Mouse (Mus musculus) kidney, embryonic 16.5 days (tissue): ENCODE measurements around the gene Pcyt1b. TPM values are rescaled to one million over a fixed set of nuclear protein-coding genes. Genes with fewer than 3 reads are reported as not detected.

Source experiments
- ATAC-seq: fragments of 200-750 bp; cut with Nextera tagmentation; 2 replicates; pipeline ENCODE4 v1.8.0; 2017; ENCODE audit warnings: moderate TSS enrichment; ENCODE audit not compliant: low FRiP score, low TSS enrichment
- H3K27ac ChIP-seq: fragments of 300-500 bp; sonication (generic); 2 replicates; pipeline ENCODE4 v1.5.1; 2014; ENCODE audit warnings: low read length
- H3K27me3 ChIP-seq: fragments of 300-500 bp; sonication (generic); 2 replicates; pipeline ENCODE4 v1.6.1; 2014; ENCODE audit warnings: low read length, control low read depth, mixed read lengths; ENCODE audit not compliant: insufficient read depth
- H3K36me3 ChIP-seq: fragments of 300-500 bp; sonication (generic); 2 replicates; pipeline ENCODE4 v1.6.1; 2014; ENCODE audit warnings: low read length, control low read depth, mixed read lengths; ENCODE audit not compliant: insufficient read depth
- H3K4me1 ChIP-seq: fragments of 300-500 bp; sonication (generic); 2 replicates; pipeline ENCODE4 v1.6.1; 2014; ENCODE audit warnings: low read length, control low read depth, mixed read lengths; ENCODE audit not compliant: insufficient read depth
- H3K4me2 ChIP-seq: fragments of 300-500 bp; sonication (generic); replicated peaks from 2 replicates; pipeline ENCODE4 v1.6.1; 2014; ENCODE audit warnings: low read depth, low read length
- H3K4me3 ChIP-seq: fragments of 300-500 bp; sonication (generic); 2 replicates; pipeline ENCODE4 v1.5.1; 2014; ENCODE audit warnings: mild to moderate bottlenecking, low read length
- H3K9ac ChIP-seq: fragments of 300-500 bp; sonication (generic); replicated peaks from 2 replicates; pipeline ENCODE4 v1.6.1; 2014; ENCODE audit warnings: low read length
- H3K9me3 ChIP-seq: fragments of 300-500 bp; sonication (generic); 2 replicates; pipeline ENCODE4 v1.6.1; 2016; ENCODE audit warnings: low read length, control low read depth
- WGBS: fragments of 180-500 bp; shearing (Covaris S2); extraction: QIAGEN DNeasy Blood & Tissue Kit; methylation state at CpG from one replicate; pipeline ENCODE4 v1.1.7; 2014; 5-methylcytosine and 5-hydroxymethylcytosine counted together
- polyA plus RNA-seq: library from polyadenylated mRNA; unstranded; fragments of >200 nt; fragmentation: Nextera tagmentation; extraction: Ambion mirVana; gene quantifications from 2 replicates; pipeline ENCODE4 v1.2.1, GENCODE M21; 2015

Gene Pcyt1b
- polyA plus RNA-seq: 0.96 and 1.2 TPM in 2 replicates

GRCm38 (mm10) chrX:93654218-93655002, at the start of gene Pcyt1b:
TSS of gene Pcyt1b (plus strand) at chrX:93654863.
- Histone ChIP-seq H3K27ac (no peak within 1 kb of the TSS), H3K4me2 (no peak within 1 kb of the TSS), H3K4me3 (no peak within 1 kb of the TSS), H3K9ac (no peak within 1 kb of the TSS), H3K27me3 (no peaks in the 10 kb centered on the region; the same call in 1 of the 2 replicates), H3K9me3 (no peaks in the 10 kb centered on the region), H3K36me3 (no peaks in the 10 kb centered on the region), H3K4me1 (no peaks in the 10 kb centered on the region)
- WGBS: 54% methylated on average over 3 of the region's 3 CpGs
- no peak for ATAC-seq

GRCm38 (mm10) chrX:93630256-93630655, 24.4 kb upstream of the Pcyt1b start:
- H3K27me3 ChIP-seq: no peaks in the 10 kb centered on the region
- no peaks in the 10 kb centered on the region for H3K36me3 ChIP-seq
- no peak overlapping the region for H3K4me3 ChIP-seq
- H3K4me1 ChIP-seq: no peaks in the 10 kb centered on the region
- WGBS: 68% methylated on average over 1 of the region's 1 CpGs
- H3K27ac ChIP-seq: no peak overlapping the region
- H3K9ac ChIP-seq: no peak overlapping the region
- H3K9me3 ChIP-seq: no peaks in the 10 kb centered on the region
- H3K4me2 ChIP-seq: peak overlapping the region; percentile 64; the same call in 1 of the 2 replicates
- no peak for ATAC-seq

GRCm38 (mm10) chrX:93631657-93632449, 22.8 kb upstream of the Pcyt1b start, which contains the start of gene Pola1:
TSS of gene Pola1 (minus strand) at chrX:93632155.
- peak within 1 kb of the TSS; percentile 34; the same call in 1 of the 2 replicates for H3K27ac ChIP-seq

DNA sequence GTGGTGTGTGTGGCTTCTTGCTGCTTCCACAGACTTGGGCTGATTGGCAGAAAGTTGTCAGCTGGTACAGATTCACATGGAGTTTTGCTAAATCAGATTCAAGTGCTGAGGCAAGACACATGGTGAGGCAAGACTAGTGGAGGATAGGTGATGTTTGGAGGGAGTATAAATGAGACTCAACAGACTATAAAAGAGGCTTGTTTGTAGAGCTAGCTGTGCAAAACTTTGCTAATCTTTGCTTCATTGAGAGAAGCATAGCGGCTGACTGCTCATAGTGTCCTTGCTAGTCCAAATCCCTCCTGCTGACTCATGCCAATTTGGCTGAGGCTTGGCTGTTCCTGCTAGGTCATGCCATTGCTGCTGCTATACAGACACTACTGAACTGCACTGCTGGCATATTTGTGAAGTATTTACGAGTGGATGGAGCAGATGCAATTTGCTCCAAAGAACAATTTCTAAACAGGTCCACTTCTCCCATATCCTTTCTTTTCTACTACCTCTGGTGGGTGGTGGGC, 19.7 kb upstream of the Pcyt1b start:
- no peaks in the 10 kb centered on the region for H3K36me3 ChIP-seq
- no peak overlapping the region for H3K9ac ChIP-seq
- H3K27me3 ChIP-seq: no peaks in the 10 kb centered on the region
- H3K9me3 ChIP-seq: no peaks in the 10 kb centered on the region
- 76% methylated on average over 2 of the region's 2 CpGs for WGBS
- no peak overlapping the region for H3K27ac ChIP-seq
- no peaks in the 10 kb centered on the region for H3K4me1 ChIP-seq
- no peak for ATAC-seq
- no peak overlapping the region for H3K4me2 ChIP-seq
- no peak overlapping the region for H3K4me3 ChIP-seq

More at GRCm38 (mm10) chrX:93631657-93632449, 22.8 kb upstream of the Pcyt1b start, which contains the start of gene Pola1:
- peak within 1 kb of the TSS; percentile 71 for H3K9ac ChIP-seq
- ATAC-seq: peak; percentile 99
- H3K36me3 ChIP-seq: no peaks in the 10 kb centered on the region
- H3K4me2 ChIP-seq: peak within 1 kb of the TSS; percentile 64
- H3K4me1 ChIP-seq: no peaks in the 10 kb centered on the region
- H3K9me3 ChIP-seq: no peaks in the 10 kb centered on the region
- no peaks in the 10 kb centered on the region for H3K27me3 ChIP-seq
- WGBS: 24% methylated on average over 53 of the region's 53 CpGs
- peak within 1 kb of the TSS; percentile 62 for H3K4me3 ChIP-seq

DNA sequence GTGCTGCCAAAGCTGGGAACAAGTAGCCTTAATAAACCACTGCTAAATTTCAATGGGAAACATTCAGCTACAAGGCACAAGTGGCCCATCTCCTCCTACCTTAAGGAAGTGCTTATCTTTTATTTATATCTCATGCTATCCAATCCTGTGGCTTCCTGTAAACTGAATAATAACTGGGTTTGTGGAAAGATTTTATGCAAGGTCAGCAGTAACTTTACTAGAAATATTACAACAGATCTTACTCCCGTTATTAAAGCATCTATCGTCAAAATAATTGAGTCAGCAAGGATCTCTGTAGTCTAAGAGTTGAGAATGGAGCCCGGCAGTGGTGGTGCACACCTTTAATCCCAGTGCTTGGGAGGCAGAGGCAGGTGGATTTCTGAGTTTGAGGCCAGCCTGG, 11.1 kb upstream of the Pcyt1b start:
- H3K4me2 ChIP-seq: no peak overlapping the region
- H3K4me3 ChIP-seq: no peak overlapping the region
- no peaks in the 10 kb centered on the region for H3K9me3 ChIP-seq
- H3K9ac ChIP-seq: no peak overlapping the region
- H3K27me3 ChIP-seq: no peaks in the 10 kb centered on the region; the same call in 1 of the 2 replicates
- ATAC-seq: no peak
- H3K4me1 ChIP-seq: no peaks in the 10 kb centered on the region
- H3K27ac ChIP-seq: no peak overlapping the region
- no peaks in the 10 kb centered on the region for H3K36me3 ChIP-seq
- WGBS: 83% methylated on average over 3 of the region's 3 CpGs

DNA sequence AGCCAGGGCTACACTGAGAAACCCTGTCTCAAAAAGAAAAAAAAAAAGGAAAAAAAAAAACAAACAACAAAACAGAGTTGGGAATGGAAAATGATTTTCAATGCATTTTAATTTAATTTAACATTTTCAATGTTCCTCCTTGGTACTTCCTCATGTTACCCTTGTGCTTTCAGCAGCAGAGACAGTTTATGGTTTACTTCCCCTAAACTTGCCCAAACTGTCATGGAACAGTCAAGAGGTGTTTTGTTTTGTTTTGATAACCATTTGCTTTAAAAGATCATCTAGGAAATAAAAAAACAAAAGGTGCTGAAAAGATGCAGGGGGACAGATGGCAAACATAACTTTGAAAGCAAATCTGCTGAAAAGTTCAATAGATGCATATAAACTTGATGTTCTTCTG, 10.6 kb upstream of the Pcyt1b start:
- Histone ChIP-seq H3K4me2 (no peak overlapping the region), H3K9ac (no peak overlapping the region), H3K36me3 (no peaks in the 10 kb centered on the region), H3K9me3 (no peaks in the 10 kb centered on the region), H3K27ac (no peak overlapping the region), H3K4me3 (no peak overlapping the region), H3K4me1 (no peaks in the 10 kb centered on the region), H3K27me3 (no peaks in the 10 kb centered on the region; the same call in 1 of the 2 replicates)
- no peak for ATAC-seq

- Histone ChIP-seq H3K4me3 (no peak overlapping the region), H3K27me3 (no peaks in the 10 kb centered on the region; the same call in 1 of the 2 replicates), H3K36me3 (no peaks in the 10 kb centered on the region), H3K4me1 (no peaks in the 10 kb centered on the region), H3K4me2 (no peak overlapping the region), H3K9me3 (no peaks in the 10 kb centered on the region), H3K27ac (no peak overlapping the region), H3K9ac (no peak overlapping the region)
- WGBS: 82% methylated on average over 2 of the region's 2 CpGs
- no peak for ATAC-seq
Measured at GRCm38 (mm10) chrX:93650738-93651137, 3.9 kb upstream of the Pcyt1b start.

DNA sequence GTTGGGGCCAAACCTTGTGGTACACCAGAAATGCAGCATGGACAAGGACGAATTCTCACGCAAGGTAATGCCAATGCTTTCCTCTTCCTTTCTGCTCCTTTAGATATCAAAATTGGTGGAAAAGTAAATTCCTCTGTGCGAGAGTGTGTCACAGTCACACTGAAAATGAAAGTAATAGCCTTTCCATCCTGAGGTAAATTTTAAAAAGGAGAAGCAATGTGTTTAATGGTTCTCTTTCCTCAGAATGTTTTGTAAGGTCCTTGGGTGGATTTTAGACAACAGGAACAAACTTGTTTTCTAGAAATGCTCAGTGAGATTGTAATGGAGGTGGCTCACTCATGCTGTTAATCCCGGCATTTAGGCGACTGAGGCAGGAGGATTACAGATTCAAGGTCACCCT, 490 bp downstream of the Pcyt1b start:
- Histone ChIP-seq H3K27ac (no peak overlapping the region), H3K4me3 (no peak overlapping the region), H3K4me2 (no peak overlapping the region), H3K9ac (no peak overlapping the region), H3K9me3 (no peaks in the 10 kb centered on the region), H3K36me3 (no peaks in the 10 kb centered on the region), H3K4me1 (no peaks in the 10 kb centered on the region), H3K27me3 (no peaks in the 10 kb centered on the region; the same call in 1 of the 2 replicates)
- WGBS: 79% methylated on average over 5 of the region's 5 CpGs
- no peak for ATAC-seq

DNA sequence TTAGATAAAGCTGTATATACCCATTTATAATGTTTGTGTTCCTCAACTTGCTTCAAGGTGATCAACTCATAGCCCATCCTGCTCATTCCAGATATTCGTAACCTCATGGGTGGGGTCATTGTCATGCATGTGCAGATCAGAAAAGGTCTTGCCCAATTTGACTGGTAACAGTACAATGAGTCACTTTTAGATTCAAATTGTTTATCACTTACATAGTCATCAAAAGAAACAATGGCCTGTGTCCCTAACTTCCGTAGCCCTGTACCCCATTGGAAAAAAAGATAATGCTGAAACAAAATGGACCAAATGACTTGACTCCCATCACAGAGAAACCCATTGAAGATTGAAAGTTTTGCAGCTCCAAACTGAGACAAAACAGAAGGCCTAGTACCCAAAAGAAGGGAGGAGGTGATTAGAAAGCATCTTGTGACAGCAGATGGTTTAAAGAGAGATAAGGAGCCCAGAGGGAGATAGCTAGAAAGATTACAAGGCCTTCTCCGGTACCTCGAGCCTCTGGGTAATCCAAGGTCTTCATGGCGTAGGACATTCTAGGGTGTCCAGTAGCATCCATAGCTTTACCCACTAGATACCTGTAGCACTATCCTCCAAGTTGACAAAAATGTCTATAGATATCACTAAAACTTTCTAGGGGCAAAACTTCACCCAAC, 9.4 kb downstream of the Pcyt1b start:
- H3K9me3 ChIP-seq: no peaks in the 10 kb centered on the region
- H3K4me2 ChIP-seq: no peak overlapping the region
- no peak for ATAC-seq
- no peaks in the 10 kb centered on the region for H3K36me3 ChIP-seq
- H3K27me3 ChIP-seq: no peaks in the 10 kb centered on the region
- H3K27ac ChIP-seq: no peak overlapping the region
- no peak overlapping the region for H3K9ac ChIP-seq
- H3K4me1 ChIP-seq: no peaks in the 10 kb centered on the region
- H3K4me3 ChIP-seq: no peak overlapping the region
- WGBS: 82% methylated on average over 5 of the region's 5 CpGs
